Mouse (Mus musculus): ENCODE results near the gene Gdf10.

The Gdf10 gene

GRCm38 (mm10) chr14:33940739-33941138 is 17.4 kb downstream of the Gdf10 start, which contains the start of gene Gdf2:
Gene Gdf2, plus strand, starts transcription at chr14:33941039.
- DNase-seq, result no peak

GRCm38 (mm10) chr14:33942222-33942621 is 18.8 kb downstream of the Gdf10 start:
- DNase-seq, result no peak

GRCm38 (mm10) chr14:33946125-33946524 is 22.7 kb downstream of the Gdf10 start:
- DNase-seq, result no peak

GRCm38 (mm10) chr14:33952233-33952981 is 29.0 kb downstream of the Gdf10 start:
- DNase-seq, result peak; percentile 67 to 68

GRCm38 (mm10) chr14:33953761-33954160 is 30.4 kb downstream of the Gdf10 start, which contains the start of gene Rbp3:
Gene Rbp3, plus strand, starts transcription at chr14:33954003.
- DNase-seq, result no peak

GRCm38 (mm10) chr14:33956055-33956454 is 32.7 kb downstream of the Gdf10 start:
- DNase-seq, result no peak

- DNase-seq, result peak in 1 of 2 experiments; percentile 49
These were observed 34.8 kb downstream of the Gdf10 start for GRCm38 (mm10) chr14:33958186-33958585.

GRCm38 (mm10) chr14:33958841-33959240 is 35.5 kb downstream of the Gdf10 start:
- DNase-seq, result peak; percentile 53 to 57

- DNase-seq, result peak; percentile 85 to 90
These were observed 36.0 kb downstream of the Gdf10 start for GRCm38 (mm10) chr14:33959341-33959740.

GRCm38 (mm10) chr14:33965675-33966074 is 42.3 kb downstream of the Gdf10 start:
- peak in 1 of 2 experiments; percentile 57 for DNase-seq

GRCm38 (mm10) chr14:33972679-33973078 is 49.3 kb downstream of the Gdf10 start:
- peak; percentile 65 for DNase-seq

- DNase-seq, result no peak
These were observed 51.4 kb downstream of the Gdf10 start for GRCm38 (mm10) chr14:33974752-33975151.

GRCm38 (mm10) chr14:33977748-33978147 is 54.4 kb downstream of the Gdf10 start:
- peak; percentile 56 to 69 for DNase-seq

GRCm38 (mm10) chr14:33978604-33979059 is 55.2 kb downstream of the Gdf10 start, which contains the start of gene Zfp488:
Gene Zfp488, minus strand, starts transcription at chr14:33978764.
- DNase-seq, result peak; percentile 67 to 73

Measured in cerebellum, postnatal 10 days (tissue).